Mouse (Mus musculus) thymus, postnatal 14 days (tissue): ENCODE measurements around the gene Osbpl2.
"Not testable (repeated sequence)": the region's sequence is repeated elsewhere in the genome, so short reads cannot be mapped to it uniquely, and the experiment has no call there.

Experiments used
- DNase-seq: peaks from one replicate; pipeline ENCODE4 v3.0.0; 2021

The Osbpl2 gene

DNA sequence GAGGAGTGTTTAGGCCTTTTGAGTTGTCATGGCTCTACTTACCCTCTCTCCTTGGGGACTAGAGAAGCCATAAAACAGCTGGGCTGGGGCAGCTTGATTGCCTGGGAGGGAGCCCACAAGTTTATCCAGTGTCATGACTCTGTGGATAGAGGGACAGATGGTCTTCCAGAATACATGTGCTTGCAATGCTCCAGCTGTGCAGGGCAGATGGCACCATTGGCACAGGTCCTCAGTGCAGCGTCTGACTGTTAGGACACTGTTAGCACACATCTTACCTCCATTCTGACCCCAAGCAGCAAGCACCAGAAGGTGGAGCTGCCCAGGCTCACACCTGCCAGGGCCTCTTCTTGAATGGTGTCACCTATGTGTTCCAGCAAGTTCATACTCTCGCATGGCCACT is 46.7 kb downstream of the Osbpl2 start:
- no peak for DNase-seq

DNA sequence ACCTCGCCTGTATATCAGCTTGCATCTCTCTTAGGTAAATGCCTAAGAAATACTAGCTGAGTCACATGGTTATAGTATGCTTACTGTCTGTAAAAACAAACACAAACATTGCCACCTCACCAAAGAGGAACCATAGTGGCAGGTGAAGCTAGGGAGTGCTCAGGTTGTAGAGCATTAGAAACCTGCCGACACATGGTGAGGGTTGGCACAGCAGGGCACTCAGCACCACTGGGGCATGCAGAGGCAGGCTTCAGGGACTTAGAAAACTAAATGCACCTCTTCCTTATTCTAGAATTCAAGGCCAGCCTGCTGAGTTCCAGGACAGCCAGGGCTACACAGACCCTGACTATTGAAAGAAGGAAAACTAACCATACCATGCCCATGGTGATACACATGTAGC is 47.8 kb downstream of the Osbpl2 start:
- DNase-seq = no peak

DNA sequence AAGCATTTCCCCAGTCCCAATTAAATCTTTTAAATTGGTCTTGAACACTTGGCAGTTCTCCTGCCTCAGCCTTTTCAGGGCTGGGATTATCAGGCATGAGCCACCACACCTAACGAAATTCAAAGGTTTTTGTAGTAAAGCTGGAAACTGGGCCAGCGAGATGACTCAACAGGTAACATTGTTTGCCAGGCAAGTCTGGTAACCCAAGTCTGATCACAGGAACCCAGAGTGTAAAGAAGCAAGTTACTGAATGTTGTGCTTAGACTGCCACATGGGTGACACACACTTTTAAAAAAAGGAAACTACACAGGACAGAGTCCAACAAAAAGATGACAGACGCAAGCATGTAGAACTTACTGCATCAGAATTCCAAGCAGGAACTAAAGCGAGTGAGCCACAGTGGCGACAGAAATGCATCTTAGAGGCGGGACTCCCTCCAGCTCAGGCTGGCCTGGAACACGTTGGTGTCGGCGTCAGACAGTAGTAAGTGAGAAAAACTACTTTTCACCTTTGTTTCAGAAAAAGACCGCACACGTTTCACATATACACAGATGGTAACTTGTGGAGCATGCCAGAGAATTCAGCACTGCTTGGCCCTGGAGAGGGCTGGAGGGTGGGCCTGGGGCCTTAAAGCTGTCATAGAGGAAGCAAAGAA is 51.2 kb downstream of the Osbpl2 start:
- DNase-seq = no peak

DNA sequence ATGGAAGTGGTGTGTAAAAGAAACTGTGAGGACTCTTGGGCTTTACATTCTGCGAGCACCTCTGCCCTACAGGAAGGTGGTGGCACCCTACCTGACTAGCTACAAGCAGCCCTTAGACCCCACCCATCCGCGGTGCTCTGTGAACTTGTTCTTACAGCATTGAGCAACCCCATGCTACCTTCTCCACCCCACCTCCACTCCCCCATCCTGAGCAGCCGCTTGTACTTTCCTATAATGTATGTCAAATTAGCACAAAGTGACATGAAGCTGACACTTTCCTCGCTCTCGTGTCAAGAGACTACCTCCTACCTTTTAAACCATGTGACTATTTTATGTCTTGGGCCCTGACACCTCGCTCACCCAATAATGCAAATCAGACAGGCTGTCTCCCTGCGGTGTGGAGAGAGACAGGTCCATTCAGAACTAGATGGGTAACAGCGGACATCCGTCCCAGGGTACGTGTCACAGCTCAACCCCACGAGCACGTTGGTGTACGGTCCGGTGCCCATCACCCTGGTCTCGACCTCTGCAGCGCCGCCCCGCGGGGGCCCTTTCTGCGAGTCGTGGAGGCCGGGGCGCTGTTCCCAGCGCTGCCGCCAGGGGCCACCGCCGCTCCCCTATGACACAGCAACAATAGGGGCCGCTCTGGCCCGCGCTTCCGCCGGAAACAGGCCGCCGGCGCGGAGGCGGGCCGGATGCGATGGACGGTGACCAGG is 51.9 kb downstream of the Osbpl2 start, which contains the start of gene Adrm1:
Adrm1 (plus strand) TSS at position 680 of the 716 bp plus-strand sequence.
- DNase-seq = peak; percentile 97

DNA sequence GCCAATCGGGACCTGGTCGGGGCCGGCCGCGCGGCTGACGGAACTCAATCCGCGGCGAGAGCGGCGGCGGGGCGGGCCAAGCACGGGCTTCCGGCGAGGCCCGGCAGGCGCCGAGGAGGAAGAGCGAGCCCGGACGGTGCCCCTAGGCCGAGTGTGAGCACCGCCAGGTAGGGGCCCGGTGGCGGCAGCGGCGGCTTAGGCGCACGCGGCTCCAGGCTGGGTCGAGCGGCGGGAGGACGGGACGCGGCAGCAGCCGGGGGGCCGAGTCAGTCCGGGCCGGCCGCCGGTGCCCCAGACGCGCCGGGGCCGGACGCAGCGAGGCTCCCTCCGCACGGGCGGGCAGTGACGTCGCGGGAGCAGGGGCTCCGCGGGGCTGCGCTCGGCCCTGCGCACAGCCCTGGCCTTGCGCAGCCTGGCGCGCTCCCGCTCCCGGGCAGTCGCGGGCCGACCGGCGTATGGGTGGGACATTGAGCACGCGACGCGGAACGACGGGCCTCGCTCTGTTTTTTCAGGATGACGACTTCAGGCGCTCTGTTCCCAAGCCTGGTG is 52.5 kb downstream of the Osbpl2 start:
- no peak for DNase-seq

DNA sequence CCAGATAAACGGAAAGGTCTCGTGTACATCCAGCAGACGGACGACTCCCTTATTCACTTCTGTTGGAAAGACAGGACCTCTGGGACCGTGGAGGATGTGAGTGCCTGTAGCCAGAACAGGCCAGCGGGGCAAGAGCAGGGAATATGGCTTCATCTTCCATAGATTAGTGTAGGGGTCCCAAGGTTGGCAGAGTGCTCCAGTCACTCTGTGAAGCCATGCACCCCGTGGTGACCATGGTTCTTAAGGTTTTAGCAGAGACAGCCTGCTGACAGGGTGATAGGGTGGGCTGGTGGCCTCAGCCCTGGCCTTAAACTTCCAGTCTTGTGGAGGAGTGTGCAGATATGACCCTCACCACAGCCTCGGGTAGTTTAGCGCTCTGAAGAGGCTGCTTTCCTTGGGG is 53.0 kb downstream of the Osbpl2 start:
- peak; percentile 24 for DNase-seq

DNA sequence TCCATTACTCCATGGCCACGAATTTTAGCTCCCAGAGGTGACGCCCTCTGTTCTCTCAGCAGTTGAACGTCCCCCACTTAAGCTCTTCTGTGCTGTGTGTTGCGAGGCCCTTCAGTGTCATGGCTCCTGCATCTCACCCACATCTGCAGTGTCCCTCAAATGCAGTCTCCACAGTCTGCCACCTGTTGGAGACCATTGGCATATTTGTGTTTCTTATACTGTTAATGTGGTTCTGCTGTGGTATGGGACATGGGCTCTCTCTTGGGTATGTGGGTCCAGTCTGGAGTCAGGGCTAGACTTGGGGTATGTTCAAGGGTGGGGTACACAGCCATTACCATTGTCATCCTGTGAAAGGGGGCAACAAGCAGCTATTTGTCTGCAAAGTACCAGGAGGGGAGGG is 54.1 kb downstream of the Osbpl2 start:
- peak; percentile 26 for DNase-seq

DNA sequence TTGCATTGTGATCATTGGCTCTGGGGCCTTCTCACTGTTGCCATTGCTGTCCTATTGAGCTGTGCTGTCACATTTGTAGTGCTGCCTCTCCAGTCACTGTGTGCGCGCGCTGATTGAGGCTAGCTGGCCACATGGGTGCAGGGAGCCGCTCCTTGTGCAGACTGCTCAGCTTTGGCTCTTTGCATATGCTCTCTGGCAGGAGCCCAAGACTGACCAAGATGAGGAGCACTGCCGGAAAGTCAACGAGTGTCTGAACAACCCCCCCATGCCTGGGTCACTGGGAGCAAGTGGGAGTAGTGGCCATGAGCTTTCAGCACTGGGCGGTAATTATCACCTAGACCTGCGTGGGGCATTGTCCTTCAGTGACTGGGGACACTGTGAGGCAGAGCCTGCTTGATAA is 54.6 kb downstream of the Osbpl2 start:
- not testable (repeated sequence) for DNase-seq

DNA sequence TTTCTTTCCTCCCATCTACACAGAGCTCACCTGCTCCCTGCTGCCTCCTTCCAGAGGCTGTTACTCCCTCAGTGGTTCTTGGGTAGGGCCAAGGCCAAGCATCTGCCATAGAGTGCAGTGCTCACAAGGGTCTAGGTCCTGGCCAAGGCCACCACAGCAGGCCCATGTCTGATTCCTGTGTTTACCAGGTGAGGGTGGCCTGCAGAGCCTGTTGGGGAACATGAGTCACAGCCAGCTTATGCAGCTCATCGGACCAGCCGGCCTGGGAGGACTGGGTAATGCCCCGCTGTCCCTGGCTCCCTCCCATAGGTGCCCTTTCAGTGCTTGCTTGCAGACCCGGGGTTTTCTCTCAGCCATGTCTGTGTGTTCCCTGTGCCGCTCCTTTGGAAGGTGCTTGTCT is 55.0 kb downstream of the Osbpl2 start:
- no peak for DNase-seq

DNA sequence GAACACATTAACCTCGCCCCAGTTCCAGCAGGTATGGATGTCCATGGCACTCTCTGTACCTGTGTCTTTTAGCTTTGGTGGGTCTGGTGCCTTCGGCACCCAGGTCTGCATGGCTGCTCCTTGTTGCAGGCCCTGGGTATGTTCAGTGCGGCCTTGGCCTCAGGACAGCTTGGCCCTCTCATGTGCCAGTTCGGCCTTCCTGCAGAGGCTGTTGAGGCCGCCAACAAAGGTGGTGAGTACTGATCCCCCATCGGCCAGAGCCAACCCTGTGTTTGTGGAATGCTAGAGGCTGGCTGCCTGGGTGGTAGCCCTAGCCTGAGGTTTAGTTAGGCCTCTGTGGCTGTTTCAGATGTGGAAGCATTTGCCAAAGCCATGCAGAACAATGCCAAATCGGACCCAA is 56.6 kb downstream of the Osbpl2 start:
- DNase-seq = no peak

DNA sequence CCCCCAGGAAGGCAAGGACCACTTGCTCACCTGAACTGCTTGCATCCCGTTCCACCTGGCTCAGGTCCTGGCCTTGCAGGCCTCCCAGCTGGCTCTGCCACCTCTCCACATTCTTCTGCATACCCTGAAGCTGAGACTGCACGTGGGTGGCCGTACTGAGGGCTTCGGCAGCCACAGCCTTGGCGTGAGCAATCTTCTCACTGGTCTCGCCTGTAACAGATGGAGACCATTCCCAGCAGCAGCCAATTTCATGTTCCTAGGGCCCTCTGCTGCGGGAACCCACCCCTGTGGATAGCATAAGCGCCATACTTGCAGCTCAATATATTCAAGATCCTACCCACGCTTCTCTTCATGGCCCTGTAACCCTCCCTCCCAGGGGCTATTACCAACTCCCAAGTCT is 62.4 kb downstream of the Osbpl2 start:
- DNase-seq = no peak

DNA sequence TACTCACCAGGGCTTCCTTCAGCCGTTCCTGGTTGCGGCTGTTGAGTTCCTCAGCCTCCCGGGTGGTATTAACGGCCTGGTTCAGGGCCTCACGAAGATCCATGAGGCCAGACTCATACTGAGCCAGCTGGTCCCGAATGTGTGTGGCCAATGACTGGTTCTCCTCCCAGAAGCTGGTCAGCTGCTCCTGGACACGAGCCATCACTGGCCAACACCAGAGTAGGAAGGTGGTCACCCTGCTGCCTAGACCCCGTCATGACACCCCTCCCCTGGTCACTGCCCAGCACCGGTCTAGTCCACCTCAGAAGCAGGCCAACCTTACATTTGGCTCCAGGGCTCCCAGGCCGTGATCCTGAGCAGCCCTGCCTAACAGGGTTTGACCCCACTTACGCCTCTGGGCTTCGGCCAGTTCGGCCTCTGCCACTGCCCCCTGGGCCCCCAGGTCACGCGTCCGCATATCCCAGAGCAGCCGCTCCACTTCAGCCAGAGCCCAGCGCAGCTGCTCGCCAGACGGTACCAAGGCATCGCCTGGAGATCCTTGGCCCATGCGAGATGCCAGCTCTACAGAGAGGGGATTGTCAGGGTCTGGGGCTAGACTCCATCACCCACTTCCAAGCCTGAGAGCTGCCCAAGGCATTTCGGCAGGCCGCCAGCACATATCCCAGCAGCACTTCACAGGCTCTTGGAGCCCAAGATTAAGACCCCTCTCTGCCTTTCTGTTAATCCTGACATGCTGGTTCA is 65.1 kb downstream of the Osbpl2 start:
- no peak for DNase-seq

DNA sequence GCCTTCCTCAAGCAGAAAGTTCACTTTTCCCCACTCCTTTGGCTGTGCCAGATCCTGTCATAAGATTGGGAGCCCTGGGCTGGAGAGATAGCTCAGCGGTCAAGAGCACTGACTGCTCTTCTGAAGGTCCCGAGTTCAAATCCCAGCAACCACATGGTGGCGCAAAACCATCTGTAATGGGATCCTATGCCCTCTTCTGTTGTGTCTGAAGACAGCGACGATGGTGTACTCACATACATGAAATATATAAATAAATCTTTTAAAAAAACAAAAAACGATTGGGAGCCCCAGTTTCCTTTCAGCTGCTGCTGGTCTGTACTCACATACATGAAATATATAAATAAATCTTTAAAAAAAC is 65.6 kb downstream of the Osbpl2 start:
- no peak for DNase-seq

DNA sequence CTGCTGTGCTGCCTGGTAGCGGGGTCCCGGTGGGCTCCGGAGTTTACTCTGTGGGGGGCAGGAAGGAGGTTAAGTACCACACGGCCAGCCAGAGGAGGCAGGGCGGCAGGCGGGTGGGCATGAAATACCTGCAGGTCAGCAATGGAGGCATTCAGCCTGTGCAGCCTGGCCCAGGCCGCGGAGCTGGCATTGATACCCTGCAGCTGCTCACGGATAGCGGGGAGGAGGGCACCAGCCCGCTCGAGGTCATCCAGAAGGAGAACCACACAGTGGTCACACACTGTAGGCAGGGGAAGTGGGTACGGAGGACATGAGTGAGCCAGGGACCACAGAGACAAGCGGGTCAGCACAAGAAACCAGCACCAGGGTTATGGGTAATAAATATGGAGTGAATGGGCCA is 66.6 kb downstream of the Osbpl2 start:
- no peak for DNase-seq

DNA sequence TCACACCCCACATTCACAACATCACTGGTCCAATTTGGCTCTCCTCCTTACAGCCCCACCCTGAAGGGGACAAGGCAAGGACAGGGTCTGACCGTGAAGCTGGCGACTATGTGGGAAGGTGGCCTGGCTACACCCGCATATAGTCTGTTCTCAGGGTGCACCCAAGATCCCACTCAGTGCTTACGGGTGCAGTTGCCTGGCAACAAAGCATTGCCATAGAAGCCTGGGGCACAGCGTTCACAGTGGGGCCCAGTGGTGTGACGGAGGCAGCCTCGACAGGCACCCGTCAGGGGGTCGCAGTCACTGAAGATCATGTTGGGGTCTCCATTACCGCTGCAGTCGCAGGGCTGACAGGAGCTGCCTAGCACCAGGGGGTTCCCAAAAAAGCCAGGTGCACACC is 68.3 kb downstream of the Osbpl2 start:
- no peak for DNase-seq

DNA sequence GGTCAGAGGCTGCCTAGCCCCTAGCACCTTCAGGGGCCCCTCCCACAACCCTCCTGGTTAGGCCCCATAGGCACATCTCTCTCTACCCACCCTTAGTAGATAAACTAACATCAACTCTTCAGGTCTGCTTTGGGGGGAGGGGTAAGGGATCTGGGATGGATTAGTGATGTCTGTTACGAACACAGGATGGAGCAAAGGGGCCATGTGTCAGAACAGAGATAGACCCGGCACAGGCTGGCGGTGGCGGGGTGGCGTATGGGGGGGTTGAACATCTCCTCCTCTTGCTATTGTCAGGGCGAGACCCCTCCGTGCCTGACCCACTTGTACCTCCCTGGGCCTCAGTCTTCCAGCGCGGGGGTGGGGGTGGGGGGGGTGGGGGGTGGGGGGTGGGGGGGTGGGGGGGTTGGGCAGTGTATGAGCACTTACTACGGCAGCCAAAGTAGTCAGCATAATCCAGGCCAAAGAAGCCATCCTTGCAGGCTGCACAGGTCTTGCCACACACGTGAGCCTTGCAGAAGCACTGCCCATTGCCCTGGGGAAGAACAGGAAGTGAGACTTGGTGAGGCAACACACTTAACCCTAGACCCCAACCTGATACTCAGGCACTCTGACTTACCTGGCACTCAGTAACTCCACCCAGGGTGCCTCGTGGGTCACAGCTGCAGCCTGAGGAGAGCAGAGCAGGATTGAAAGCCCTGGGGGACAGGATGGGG is 77.7 kb downstream of the Osbpl2 start:
- peak; percentile 21 for DNase-seq

DNA sequence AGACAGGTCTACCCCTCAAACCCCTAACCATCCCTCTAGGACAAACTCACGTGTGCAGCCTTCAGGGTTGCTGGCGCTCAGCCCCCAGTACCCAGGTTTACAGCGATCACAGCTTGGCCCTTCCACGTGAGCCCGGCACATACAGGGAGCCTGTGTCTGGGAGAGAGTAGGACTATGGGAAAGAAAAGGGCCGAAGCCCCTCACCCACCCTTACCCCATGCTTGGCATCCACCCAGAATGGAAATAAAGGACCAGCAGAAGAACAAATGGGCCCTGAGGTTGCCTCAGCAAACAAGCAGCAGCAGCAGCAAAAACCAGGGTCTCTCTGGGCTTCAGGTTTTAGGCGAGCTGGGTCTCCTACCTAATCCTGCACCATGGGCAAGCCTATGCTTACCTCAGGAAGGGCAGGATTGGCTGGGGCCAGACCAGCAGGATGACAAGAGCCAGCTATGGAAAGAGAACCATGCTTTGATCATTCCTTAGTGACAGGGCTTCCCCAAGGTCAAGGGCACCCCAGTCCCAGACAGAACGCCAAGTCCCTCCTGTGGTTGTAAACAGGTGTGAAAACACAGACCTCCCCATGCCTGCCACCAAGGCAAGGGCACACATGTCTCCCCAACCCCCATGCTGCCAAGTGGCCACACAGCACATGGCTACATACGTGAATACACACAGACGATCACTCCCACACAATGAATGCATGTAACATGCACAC is 78.4 kb downstream of the Osbpl2 start:
- no peak for DNase-seq

DNA sequence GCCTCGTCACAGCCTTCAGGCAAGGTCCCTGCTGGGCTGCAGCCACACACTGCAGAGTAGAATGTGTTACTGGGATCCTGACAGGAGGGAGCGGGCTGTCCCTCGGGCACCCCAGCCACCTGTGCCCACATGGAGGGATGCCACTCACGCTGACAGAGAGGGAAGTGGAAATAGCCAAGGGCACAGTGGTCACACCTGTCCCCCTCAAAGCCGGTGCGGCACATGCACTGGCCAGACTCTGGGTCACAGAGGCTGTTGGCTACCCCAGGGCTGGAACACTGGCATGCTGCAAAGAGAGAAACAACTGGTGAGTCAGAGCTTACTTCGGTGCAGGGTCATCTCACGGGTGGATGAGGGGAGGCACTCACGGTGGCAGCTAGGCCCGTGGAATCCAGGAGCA is 79.7 kb downstream of the Osbpl2 start:
- no peak for DNase-seq

DNA sequence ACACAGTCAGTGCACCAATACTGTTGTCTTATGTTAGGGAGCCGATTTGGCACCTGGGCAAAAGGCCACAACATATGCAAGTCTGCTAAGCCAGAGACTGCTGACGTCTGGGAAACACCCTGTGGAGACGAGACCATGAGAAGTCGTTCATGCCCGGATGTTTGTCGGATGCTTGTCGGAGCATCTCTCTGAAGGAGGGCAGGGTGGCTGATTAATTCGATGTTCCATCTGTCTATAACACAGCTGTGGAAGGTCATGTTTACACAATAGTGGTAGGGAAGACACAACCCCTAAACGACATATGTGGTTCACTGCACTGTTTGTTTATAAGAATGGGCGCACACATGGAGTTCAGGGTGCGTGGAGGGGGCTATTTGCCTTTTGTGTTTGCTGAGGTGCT is 81.6 kb downstream of the Osbpl2 start:
- no peak for DNase-seq

DNA sequence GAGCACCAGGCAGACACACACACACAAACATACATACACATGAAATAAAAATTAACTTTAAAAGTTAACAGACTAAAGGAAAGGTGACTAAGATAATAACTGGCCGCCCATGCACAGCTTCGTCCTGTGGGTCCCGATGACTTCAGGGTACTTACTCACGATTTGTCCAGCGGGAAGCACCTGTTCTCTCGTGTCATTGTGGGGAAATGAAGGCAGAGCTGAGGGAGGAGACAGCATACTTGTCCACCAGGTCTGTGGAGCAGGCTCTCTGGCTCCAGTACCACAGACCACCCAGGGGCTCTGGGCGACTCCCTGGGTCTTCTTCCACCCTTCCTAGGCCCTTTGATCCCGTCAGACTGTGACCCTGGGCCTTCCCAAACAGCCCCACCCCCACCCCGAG is 82.2 kb downstream of the Osbpl2 start:
- DNase-seq = no peak

DNA sequence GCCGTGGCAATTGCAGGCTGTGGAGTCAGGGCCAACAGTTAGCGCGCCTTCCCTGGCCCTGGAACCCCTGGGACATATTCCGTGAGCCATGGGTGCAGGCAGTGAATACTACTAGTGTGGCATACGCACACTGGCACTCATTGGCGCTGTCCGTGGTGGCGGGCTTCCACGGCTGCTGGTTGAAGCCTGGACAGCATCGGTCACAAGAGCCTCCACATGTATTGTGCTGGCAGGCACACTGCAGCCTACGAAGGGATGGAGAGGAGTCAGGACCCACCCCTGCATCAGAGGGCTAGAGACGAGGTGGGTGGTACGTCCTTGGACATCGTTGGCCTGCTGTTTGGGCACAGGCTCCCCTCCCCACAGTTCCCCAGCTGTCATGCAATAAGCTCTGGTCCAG is 83.2 kb downstream of the Osbpl2 start:
- no peak for DNase-seq

DNA sequence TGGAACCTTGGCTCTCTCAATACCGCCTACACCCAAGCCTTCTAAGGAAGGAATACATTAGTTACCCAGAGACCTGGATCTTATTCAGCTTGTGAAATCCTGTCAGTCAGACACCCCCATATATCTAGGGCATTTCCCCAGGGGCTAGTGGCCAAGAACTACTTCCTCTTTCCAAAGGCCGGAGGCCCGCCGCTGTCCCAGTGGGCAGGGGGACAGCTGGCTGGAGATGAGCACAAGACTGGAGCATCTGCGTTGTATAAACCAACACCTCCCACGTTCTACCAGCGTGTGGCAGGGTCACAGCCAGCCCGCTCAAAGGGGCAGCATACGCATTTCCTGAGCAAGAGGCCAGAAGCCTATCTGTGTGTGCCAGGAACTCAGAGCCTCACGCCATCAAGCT is 83.7 kb downstream of the Osbpl2 start:
- DNase-seq = no peak

DNA sequence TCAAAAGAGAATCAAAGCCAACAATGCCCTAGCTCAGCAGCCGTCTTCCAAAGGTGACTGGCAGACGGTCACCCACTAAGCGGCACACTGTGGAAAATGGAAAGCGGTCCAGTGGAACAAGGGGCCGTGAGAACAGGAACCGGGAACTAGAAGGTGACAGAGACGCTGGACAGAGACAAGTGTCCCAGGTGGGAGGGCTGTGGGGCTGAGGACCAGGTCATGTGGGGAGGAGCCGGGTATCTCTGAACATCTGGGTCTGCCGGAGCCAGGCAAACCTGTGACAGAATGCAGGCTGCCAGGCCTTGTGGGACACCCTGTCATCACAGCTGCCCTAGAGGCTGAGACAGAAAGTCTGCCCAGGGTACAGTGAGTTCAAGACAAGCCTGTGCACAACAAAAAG is 85.4 kb downstream of the Osbpl2 start:
- no peak for DNase-seq
